Mouse (Mus musculus): ENCODE data around the gene Clcf1. TPM values are rescaled to one million over a fixed set of nuclear protein-coding genes. Genes with fewer than 3 reads are reported as not detected.

Gene Clcf1
- polyA plus RNA-seq, 1 experiment from 2014 or later: 2.5 TPM

DNA sequence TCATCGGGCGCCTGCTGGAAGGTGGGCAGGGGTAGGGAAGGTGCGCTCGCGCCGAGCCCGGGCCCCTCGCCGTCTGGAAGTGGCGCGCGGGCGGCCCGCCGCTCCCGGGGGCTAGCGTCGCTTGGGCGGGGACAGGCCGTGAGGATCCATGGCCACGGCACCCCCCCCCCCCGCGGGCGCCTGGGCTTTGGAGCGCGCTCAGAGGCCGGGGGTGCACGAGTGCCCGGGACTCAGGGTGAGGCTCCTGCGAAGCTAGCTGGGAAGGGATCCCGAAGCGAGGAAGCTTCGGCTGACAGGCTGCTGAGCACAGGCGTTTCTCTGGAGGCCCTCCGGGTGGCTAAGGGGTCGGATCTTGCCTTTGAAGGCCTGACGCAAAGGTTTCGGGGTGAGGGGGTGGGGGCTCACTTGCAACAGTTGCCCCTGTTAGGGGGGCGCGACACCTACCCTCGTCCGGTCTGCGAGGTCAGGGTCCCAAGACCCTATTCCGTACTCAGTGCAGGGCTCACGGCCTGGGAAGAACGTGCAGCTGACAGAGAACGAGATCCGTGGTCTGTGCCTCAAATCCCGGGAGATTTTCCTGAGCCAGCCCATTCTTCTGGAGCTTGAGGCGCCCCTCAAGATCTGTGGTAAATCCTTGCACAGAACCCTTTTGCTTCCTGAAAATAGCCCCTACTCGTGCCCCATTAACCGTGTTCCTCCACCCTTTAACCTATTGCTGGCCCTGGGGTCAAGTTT, 21.6 kb upstream of the Clcf1 start:
- DNase-seq (ENCODE audit: low spot score): no peak

DNA sequence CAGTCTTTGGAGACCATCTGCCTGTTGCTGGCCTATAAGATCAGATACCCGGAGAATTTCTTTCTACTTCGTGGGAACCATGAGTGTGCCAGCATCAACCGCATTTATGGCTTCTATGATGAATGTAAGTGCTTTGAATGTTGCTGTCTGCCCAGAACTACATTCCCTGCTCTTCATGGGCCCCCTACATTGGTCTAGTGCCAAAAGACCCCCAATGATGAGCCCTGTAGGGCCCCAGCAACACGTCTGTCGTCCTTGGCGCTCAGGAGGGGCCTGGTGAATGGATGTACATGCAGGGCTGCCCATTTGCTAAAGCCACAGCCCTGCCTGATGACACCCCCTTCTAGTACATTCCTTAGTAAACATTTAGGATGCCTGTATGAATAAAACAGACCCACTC, 20.9 kb upstream of the Clcf1 start:
- DNase-seq (ENCODE audit: low spot score): no peak

DNA sequence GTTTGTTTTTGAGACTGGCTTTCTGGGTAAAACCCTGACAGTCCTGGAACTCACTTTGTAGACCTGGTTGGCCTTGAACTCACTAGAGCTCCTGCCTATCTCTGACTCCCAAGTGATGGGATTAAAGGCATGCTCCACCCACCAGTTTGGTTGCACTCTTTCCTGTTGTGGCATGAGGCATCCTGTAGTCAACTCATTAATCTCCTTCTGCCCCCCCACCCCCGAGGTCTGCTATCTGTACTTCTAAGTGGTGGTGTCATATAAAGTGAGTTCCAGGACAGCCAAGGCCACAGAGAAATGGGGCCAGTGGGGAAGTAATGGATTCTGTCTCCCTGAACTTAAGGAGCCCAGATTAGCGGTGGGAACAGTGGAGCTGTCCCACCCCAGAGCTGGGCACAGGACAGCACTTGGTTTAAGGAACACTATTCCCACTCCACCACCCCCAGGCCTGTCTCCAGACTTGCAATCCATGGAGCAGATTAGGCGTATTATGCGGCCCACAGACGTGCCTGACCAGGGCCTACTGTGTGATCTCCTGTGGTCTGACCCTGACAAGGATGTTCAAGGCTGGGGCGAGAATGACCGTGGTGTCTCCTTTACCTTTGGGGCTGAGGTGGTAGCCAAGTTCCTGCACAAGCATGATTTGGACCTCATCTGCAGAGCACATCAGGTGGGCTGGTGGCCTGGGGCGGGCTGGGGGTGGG, 19.9 kb upstream of the Clcf1 start:
- DNase-seq (ENCODE audit: low spot score): no peak

DNA sequence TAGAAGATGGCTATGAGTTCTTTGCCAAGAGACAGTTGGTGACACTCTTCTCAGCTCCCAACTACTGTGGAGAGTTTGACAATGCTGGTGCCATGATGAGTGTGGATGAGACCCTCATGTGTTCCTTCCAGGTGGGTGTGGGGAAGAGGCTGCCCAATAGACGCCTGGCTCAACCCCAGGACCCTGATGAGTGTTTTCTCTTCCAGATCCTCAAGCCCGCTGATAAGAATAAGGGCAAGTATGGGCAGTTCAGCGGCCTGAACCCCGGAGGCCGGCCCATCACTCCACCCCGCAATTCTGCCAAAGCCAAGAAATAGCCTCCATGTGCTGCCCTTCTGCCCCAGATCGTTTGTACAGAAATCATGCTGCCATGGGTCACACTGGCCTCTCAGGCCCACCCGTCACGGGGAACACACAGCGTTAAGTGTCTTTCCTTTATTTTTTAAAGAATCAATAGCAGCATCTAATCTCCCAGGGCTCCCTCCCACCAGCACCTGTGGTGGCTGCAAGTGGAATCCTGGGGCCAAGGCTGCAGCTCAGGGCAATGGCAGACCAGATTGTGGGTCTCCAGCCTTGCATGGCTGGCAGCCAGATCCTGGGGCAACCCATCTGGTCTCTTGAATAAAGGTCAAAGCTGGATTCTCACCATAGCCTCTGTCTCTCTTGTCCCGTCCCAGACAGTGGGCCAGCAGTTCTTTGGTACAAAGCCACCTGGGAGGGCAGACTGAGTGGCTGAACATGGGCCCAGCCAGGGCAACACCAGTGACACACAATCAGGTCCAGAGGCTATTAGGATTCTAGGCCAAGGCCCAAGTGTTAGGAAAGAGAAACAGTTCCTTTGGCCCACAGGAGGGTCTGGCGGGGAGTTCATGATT, 19.0 kb upstream of the Clcf1 start:
- no peak for DNase-seq (ENCODE audit: low spot score)

DNA sequence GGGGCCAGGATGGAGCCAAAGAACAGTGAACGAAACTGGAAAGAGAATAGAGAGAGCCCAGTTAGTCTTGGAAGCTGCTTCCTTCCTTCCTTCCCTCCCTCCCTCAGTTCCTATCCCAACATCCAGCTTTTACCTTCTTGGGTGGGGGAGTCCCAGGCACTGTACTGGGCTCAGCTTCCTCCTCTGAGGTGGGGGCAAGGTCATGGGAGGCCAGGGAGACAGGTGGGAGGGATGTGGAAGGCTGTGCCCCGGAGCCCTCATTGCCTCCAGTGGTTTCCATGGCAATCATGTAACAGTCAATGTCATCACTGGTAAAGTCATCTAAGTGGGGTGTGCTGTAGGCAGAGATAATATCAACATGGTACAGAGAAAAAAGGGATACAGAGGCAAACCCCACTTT, 18.0 kb upstream of the Clcf1 start:
- no peak for DNase-seq (ENCODE audit: low spot score)

DNA sequence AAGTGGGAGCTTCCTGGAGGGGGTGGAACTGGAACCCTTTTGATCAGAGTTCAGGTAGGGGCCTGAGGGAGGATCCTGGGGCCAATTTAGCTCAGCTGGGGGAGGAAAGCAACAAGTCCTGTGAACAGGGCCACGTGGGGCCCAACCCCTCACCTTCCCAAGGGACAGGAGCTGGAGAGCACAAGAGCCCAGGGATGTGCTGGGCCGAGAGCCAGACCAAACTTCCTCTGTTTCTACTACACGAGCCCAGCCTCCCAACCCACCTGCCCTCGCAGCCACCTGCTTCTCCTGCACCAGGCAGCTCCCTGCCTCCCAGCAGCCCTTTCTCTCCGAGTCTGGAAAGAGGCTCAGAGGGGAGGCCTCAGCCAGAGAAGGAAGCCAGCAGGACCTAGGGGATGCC, 17.5 kb upstream of the Clcf1 start:
- DNase-seq (ENCODE audit: low spot score): no peak

DNA sequence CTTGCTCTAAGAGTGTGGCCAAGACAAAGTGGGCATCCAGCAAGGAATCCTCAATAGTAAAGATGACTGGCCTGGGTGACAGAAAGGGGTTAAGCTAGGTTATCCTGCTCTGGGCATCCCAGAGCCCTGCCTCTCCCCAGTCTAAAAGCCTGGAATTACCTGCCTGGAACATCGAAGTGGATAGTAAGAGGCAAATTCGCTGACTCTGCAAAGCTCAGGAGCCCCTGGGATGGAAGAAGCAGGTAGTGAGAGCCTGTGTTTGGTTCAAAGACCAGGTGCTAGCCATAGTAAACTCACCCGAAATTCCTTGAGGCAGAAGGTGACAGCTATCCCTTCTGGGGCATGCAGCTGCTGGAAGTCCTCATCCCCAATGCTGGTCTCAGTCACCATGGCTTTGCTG, 16.9 kb upstream of the Clcf1 start:
- no peak for DNase-seq (ENCODE audit: low spot score)

DNA sequence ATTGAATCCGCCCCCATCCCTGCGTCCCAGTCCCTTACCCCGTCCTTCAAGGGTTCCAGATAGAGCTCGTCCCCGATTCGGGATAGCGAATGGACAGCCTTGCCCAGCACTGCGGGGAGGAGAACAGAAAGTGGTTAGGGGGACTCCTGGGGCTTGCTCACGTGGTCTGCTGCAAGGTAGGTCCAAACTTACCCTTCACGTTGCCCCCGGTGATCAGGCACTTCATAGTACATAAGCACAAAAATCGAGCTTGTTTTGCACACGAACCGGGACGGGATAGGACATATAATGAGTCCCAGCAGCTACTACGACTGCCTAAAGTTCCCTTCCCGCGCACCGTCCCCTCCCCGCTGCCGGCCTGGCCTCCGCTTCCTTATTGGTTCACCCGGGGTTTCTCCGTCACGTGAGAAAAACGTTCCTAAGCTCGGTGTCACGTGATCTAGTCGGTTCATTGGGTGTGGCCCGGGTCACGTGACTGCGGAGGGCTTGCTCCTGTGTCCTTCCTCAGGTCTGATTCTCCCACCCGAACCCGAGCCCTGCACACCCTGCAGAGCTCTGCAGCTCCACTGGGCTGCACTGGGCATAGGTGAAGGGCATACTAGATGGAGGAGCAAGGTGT, 12.6 kb upstream of the Clcf1 start, which contains the start of gene Rad9a:
TSS of gene Rad9a (minus strand) at position 372 of the 619 bp plus-strand sequence.
- DNase-seq (ENCODE audit: low spot score): peak; percentile 96

DNA sequence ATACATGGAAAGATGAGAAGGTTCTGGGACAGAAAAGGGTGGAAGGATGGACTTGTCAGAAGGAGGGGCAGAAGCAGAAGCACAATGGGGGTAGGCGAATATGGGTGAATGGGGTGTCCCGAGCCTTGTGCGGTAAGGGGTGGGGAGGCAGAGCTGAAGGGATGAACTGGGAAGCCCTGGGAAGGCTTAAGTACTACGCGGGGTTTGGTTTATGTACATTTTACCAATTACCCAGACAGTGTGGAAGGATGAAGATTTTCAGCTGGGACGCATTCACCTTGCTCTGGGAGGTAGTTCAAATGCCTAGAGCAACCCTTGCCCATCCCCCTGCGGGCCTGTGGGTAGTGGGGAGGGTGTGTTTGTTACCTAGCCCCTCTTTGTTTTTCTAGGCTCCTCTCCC, 11.9 kb upstream of the Clcf1 start:
- DNase-seq (ENCODE audit: low spot score): no peak

DNA sequence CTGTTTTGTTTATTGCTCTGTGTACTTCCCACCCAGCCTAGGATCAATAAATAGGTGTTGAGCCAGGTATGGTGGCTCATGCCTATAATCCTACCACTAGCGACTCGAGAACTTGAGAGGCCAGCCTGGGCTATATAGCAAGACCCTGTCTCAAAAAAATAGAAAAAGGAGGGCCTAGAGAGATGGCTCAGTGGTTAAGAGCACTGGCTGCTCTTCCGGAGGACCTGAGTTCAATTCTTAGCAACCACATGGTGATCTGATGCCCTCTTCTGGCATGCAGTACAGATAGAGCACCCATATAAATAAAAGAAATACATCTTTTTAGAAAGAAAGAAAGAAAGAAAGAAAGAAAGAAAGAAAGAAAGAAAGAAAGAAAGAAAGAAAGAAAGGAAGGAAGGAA, 10.9 kb upstream of the Clcf1 start:
- DNase-seq (ENCODE audit: low spot score): peak; percentile 39

DNA sequence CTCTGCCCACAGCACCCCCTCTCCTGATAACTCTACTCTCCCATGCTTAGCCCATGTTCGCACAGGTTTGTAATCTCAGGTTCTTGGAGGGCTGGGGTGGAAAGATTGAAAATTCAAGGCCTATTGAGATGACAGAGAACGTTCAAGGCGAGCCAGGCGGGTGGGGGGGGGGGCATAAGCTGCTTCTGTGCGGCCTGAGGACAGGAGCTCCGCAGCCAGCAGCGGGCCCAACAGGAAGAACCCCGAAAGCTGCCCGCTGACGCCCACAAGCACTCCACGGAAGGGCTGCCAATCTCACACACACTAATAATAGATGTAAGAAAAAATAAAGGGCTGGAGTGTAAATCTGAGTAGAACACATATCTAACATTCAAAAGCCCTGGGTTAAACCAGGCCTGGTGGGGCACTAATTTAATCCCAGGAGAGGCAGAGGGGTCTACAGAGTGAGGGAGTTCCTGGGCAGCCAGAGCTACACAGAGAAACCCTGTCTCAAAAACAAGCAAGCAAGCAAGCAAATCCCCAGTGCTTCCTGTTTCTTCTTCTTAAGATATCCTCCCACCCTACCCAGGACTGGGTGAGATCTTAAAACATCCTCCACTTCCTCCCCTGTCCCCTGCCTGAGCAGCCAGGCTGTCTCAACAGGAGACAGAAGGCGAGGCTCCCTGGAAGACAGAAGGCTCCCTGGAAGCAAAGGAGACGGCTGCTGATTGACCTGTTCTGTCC, 10.3 kb upstream of the Clcf1 start:
- peak; percentile 66 for DNase-seq (ENCODE audit: low spot score)

DNA sequence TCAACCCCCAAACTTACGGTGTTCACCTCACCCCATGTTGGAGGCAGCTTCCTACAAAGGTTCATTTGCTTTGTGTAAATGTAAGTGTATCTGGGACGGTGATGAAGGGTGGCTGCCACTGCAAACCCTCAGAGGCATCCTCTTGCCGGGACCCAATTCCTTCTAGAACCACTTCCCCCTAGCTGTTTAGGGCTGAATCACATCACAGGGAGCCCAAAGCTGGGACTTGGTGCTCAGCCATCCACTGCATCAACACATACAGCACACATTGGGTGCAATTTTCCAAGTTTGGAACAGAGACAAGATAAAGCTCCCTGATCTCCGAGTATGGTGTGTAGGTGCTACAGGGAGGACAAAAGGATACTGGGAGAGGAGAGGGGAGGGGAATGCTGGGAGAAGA, 9.1 kb upstream of the Clcf1 start:
- DNase-seq (ENCODE audit: low spot score): no peak

DNA sequence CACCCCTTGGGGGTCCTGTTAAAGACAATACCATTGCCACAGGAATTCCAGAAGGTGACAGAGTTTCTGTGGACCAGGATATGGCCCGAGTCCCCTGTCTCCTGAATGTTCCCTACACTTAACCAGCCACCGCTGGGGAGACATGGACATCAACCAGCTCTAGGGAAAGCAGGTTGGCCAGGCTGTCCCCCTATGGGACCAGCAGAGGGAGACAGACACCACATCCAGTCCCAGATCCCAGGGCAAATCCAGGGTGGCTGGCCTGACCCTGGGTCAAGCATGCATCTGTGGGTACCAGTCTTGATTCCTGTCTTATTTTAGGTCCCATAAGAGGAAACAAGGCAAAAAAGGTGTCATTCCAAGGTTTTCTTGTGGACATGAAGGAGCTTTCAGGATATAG, 7.1 kb upstream of the Clcf1 start:
- peak; percentile 62 for DNase-seq (ENCODE audit: low spot score)

DNA sequence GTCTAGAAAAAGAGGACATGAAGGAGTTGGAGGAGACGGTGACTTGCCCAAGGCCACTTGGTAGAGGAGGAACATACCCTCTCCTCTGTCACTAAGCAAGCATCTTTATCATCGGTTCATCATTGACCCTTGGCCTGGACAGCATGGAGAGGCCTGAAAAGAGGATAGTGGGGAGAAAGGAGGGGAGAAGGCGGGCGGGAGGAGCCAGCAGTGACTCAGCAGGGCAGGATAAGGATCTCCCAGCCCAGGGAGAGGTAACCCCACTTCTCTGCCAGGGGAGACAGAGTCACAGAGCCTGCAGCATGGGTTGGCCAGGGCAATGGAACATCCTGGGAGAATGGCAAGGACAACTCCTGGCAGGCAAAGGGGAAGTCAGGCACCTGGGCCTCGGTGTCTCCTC, 5.5 kb upstream of the Clcf1 start:
- no peak for DNase-seq (ENCODE audit: low spot score)

DNA sequence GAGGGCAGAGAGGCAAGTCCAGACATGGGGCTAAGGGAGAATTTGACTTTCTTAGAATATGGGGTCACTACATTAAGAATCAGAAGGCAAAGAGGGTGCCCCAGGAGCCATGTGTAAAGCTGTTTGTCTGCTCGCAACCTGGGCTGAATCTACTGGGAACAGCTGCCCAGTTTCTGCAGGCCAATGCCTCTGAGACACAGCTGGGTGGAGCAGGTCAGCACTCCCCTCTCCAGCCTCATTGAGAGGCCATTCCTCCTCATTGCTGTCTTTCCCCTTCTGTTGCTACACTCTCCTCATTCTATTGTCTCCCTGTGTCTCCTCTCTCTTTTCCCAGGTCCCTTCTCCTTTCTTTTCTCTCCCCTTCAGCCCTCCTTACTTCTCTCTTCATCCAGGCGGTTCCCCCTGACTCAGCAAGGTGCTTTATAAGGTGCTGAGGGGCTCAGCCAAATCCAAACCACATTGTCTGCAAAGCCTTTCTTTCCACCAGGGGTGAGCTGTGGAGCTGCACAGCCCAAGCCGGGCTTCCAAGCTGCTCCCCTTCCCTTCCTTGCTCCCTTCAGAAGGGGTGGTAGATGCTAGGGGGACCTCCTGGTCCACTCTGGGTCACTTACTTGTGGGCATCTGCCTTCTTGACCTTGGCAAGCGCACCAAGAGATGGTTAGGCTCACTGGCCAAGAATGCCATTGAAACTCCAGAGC, 2.0 kb upstream of the Clcf1 start:
- DNase-seq (ENCODE audit: low spot score): no peak

DNA sequence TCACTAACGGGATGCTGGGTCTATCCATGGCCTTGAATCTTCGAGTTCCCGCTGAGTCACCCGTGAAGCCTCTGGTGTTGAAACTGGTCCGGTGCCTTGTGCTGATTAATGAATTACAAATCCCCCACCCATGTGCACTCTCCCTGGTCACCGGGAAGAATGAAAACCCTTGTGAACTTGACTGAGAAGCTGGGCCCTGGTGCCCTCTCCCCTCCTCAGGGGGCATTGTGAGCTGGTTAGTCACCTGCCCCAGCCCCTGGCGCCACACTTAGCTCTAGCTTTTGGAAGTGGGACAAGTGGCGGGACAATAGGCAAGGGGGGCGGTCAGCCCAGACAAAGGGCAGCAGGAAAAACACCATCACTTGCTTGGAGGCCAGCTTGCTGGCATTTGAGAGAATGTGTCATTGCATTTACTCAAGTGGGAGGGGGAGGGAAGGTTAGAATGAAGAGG, 489 bp upstream of the Clcf1 start:
- no peak for DNase-seq (ENCODE audit: low spot score)

DNA sequence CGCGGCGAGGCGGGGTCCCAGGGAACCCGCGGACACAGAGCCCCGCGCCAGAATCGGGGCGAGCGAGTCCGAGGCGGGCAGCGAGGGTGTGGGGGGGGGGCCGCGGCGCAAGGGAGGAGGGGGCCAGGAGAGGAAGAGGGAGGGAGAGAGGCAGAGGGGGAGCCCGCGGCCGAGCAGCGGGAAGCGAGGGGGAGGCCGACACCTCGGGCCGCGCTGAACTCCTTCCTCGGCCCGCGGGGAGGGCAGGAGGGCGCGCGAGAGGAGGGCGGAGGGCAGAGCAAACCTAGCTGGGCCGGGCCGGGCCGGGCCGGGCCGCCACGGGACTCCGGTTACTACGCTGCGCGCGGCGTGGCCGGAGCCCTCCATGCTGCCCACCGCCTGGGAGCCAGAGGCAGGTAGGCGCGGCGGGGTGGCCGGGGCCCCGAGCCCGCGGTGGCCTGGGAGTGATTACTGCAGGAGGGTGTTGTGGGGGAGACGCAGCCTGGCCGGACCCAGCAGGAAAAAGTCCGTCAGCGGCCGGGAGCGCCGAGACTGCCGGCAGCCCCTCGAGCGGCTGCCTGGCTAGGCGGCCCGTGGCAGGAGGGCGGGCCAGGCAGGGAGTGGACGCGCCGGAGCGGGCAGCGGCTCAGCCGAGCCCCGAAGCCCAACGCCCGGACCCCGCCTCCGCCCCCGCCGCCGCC, 873 bp downstream of the Clcf1 start:
- peak; percentile 13 for DNase-seq (ENCODE audit: low spot score)

DNA sequence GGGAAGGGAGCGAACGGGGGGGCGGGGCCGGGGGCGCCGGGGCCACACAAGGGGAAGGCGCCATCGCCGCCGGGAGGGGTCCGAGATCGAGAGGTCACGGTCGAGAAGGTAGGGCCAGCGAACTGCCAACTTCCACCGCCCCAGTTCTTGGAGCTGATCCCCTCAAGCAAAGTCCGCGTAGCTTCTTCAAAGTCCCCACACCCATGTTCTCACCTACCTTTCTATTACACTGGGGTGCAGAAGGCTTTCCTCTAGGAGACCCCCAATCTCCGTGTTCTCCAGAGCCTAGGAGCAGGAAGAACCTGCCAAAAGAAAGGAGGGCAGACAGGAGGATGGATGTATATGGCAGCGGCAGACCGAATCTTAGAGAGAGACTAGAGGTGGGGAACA, 1.4 kb downstream of the Clcf1 start:
- DNase-seq (ENCODE audit: low spot score): no peak

DNA sequence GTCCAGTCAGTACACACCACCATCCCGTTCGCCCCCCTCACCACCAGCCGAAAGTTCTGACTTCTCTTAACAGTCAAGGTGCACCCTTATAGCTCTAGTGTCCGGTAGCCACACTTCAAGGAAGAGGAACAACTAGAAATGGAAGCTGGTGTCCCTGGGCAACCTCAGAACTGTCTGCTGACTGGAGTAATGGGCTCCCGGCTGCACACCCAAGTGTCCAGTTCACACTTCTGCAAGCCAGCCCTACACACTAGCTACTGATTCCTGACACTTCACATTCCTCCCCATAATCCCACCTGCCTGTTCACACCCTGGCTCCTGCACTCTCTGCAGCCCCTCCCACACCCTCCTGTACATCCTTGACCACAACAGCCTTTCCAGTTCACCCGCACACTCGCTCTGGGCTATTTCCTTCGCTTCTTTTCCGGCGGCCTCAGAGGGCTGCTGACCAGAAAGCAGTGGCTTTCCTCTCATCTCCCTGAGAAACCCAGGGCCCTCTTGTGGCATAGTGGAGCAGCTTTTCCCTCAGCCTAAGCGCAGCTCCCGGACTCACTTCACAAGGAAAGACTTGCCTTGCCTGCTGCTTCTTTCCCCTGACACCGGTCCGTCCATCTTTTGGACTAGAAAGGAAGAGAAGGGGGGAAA, 2.1 kb downstream of the Clcf1 start:
- no peak for DNase-seq (ENCODE audit: low spot score)
